Comparison of ENCODE assay signal across 12 mouse cellular contexts in genomic region chr13:52035731-52036130, GRCm38 (mm10).
DNase-seq lines count a peak whose midpoint lies in the region; ATAC-seq and TF ChIP-seq lines count a peak whose summit lies in the region.
"Had no signal": no experiment of that assay in that cellular context is flagged by ENCODE, and none has a peak within 500 bp of the region (broad histone marks: within the 10 kb centered on the region; RNA-seq: fewer than 3 reads in every experiment).

No protein-coding gene starts in this region.

- H3K4me1 ChIP-seq in liver, adult 2 months (ENCODE audit: control insufficient read depth, insufficient read depth, low read length): peaks cover 6% of the 10 kb centered on the region; the same call in 1 of the 2 replicates
- H3K4me1 ChIP-seq in intestine, postnatal 0 days (replicated peaks; ENCODE audit: control insufficient read depth, insufficient read depth, low read length): peaks cover 8% of the 10 kb centered on the region; the same call in 1 of the 2 replicates

- no peak overlapping the region; the same call in 1 of the 2 replicates for H3K4me2 ChIP-seq in intestine, postnatal 0 days (replicated peaks; ENCODE audit: low read depth)
- H3K4me2 ChIP-seq: hindbrain, embryonic 13.5 days had no signal

- H3K36me3 ChIP-seq in liver, adult 2 months (ENCODE audit: control insufficient read depth, insufficient read depth, low read length): no peaks in the 10 kb centered on the region
- H3K36me3 ChIP-seq in intestine, postnatal 0 days (ENCODE audit: control insufficient read depth, insufficient read depth): no peaks in the 10 kb centered on the region
- H3K36me3 ChIP-seq: hindbrain, embryonic 13.5 days had no signal

- H3K27ac ChIP-seq in liver, adult 2 months (replicated peaks; ENCODE audit: insufficient read depth, low read depth, low read length): peak overlapping the region; percentile 48
- H3K27ac ChIP-seq in intestine, postnatal 0 days (ENCODE audit: low read depth, low read length): peak overlapping the region; percentile 57; the same call in 1 of the 2 replicates
- H3K27ac ChIP-seq: hindbrain, embryonic 13.5 days had no signal

- H3K9me3 ChIP-seq in intestine, postnatal 0 days (ENCODE audit: control insufficient read depth): no peaks in the 10 kb centered on the region
- H3K9me3 ChIP-seq: hindbrain, embryonic 13.5 days had no signal

- H3K27me3 ChIP-seq in liver, adult 2 months (ENCODE audit: control insufficient read depth, insufficient read depth, low read length): no peaks in the 10 kb centered on the region
- H3K27me3 ChIP-seq in intestine, postnatal 0 days (replicated peaks; ENCODE audit: control insufficient read depth, insufficient read depth, low read length): no peaks in the 10 kb centered on the region
- H3K27me3 ChIP-seq: hindbrain, embryonic 13.5 days had no signal

- peak; percentile 71 for ATAC-seq in CD4-positive, CD25-positive, alpha-beta regulatory T cell, adult 4 months
- ATAC-seq in intestine, postnatal 0 days: peak; percentile 69

- 73% methylated on average over 6 of the region's 6 CpGs for WGBS in liver, adult 2 months
- WGBS in intestine, postnatal 0 days: 36% methylated on average over 6 of the region's 6 CpGs

- TF ChIP-seq POLR2A in liver, adult 2 months (IDR thresholded peaks at IDR 0.05; ENCODE audit: extremely low read depth, insufficient read depth, low read length): no peak

- H3K4me3 ChIP-seq in liver, adult 2 months (ENCODE audit: insufficient read depth, low read depth, low read length): 0 out of 2 replicates have a peak overlapping the region, but pooled peaks have one; percentile 30
- H3K4me3 ChIP-seq in intestine, postnatal 0 days (ENCODE audit: low read depth, low read length): no peak overlapping the region
- H3K4me3 ChIP-seq: hindbrain, embryonic 13.5 days had no signal

- DNase-seq in liver, adult 2 months (ENCODE audit: extremely low read depth, low read depth, low spot score): peak; percentile 53
- no peak for DNase-seq in liver
- DNase-seq in naive thymus-derived CD4-positive, alpha-beta T cell, adult 2 months (ENCODE audit: low read depth): peak; percentile 39
- DNase-seq in cerebellum, postnatal 25 days: no peak
- DNase-seq in left cerebral cortex, postnatal 36 days (ENCODE audit: low spot score in 2 of 2): no peak
- DNase-seq in layer of hippocampus, adult 11-12 months (ENCODE audit: low spot score): no peak
- DNase-seq: kidney, postnatal 25 days; lung, postnatal 4 days; right cerebral cortex, adult 18-20 months had no signal

- TF ChIP-seq CTCF in liver, adult 2 months (IDR thresholded peaks at IDR 0.05; ENCODE audit: low read depth, low read length): no peak
- no peak for TF ChIP-seq CTCF in intestine, postnatal 0 days (IDR thresholded peaks at IDR 0.05; ENCODE audit: low read depth)

- H3K9ac ChIP-seq in liver, adult 2 months (ENCODE audit: low read depth, low read length): peak overlapping the region; percentile 49; the same call in 1 of the 2 replicates
- no peak overlapping the region for H3K9ac ChIP-seq in intestine, postnatal 0 days (ENCODE audit: low read depth, low read length)
- H3K9ac ChIP-seq: hindbrain, embryonic 13.5 days had no signal

- no peaks in the 10 kb centered on the region for H3K79me2 ChIP-seq in liver, adult 2 months (ENCODE audit: control insufficient read depth, insufficient read depth, low read length)

- intact Hi-C loops in left cerebral cortex, postnatal 36 days (cut with DNase I): no loop called here

Comparison
In these comparisons a context has a peak if more than half of its experiments do, and no peak if none do; other contexts are left out.
1. DNase-seq: peak in liver, adult 2 months (single experiment) and naive thymus-derived CD4-positive, alpha-beta T cell, adult 2 months (single experiment); none in liver (single experiment), cerebellum, postnatal 25 days (0 of 2), left cerebral cortex, postnatal 36 days (0 of 2) and layer of hippocampus, adult 11-12 months (single experiment).